Mouse (Mus musculus): ENCODE results near the gene Mex3d. TPM values are rescaled to one million over a fixed set of nuclear protein-coding genes. Genes with fewer than 3 reads are reported as not detected.
A peak's percentile ranks its signal among the peaks of the same experiment; 100 is the strongest.

Gene Mex3d
- polyA plus RNA-seq, 1 experiment from 2014 or later = 1.1 TPM

- no peaks in the 10 kb centered on the region for H3K27me3 ChIP-seq
- peak overlapping the region; percentile 98 for H3K4me2 ChIP-seq
- DNase-seq = no peak
- ATAC-seq (ENCODE audit: low read depth) = no peak
- H3K36me3 ChIP-seq = peaks cover 65% of the 10 kb centered on the region
- peak overlapping the region; percentile 98 for H3K9ac ChIP-seq
- WGBS (ENCODE audit: insufficient replicate concordance) = 0% methylated on average over 1 of the region's 1 CpGs
- H3K4me3 ChIP-seq (replicated peaks) = peak overlapping the region; percentile 88
- peak overlapping the region; percentile 99 for H3K27ac ChIP-seq
- H3K4me1 ChIP-seq (replicated peaks) = peaks cover 47% of the 10 kb centered on the region
- H3K9me3 ChIP-seq (replicated peaks) = no peaks in the 10 kb centered on the region
Observed at GRCm38 (mm10) chr10:80398174-80398535, 10.7 kb upstream of the Mex3d start.

GRCm38 (mm10) chr10:80397524-80398173 lies 10.2 kb upstream of the Mex3d start:
- Histone ChIP-seq H3K36me3 (peaks cover 65% of the 10 kb centered on the region), H3K27ac (peak overlapping the region; percentile 99), H3K4me3 (replicated peaks) (peak overlapping the region; percentile 88), H3K4me2 (peak overlapping the region; percentile 98), H3K9ac (peak overlapping the region; percentile 98), H3K4me1 (replicated peaks) (peaks cover 47% of the 10 kb centered on the region), H3K27me3 (no peaks in the 10 kb centered on the region), H3K9me3 (replicated peaks) (no peaks in the 10 kb centered on the region)
- DNase-seq = no peak
- WGBS (ENCODE audit: insufficient replicate concordance) = 45% methylated on average over 8 of the region's 8 CpGs
- ATAC-seq (ENCODE audit: low read depth) = no peak

GRCm38 (mm10) chr10:80396822-80397523 lies 9.5 kb upstream of the Mex3d start:
- Histone ChIP-seq H3K36me3 (peaks cover 65% of the 10 kb centered on the region), H3K4me1 (replicated peaks) (peaks cover 50% of the 10 kb centered on the region), H3K27me3 (no peaks in the 10 kb centered on the region), H3K4me3 (replicated peaks) (peak overlapping the region; percentile 88), H3K9me3 (replicated peaks) (no peaks in the 10 kb centered on the region), H3K9ac (peak overlapping the region; percentile 98), H3K27ac (peak overlapping the region; percentile 99), H3K4me2 (peak overlapping the region; percentile 98)
- DNase-seq = no peak
- no peak for ATAC-seq (ENCODE audit: low read depth)
- WGBS (ENCODE audit: insufficient replicate concordance) = 77% methylated on average over 11 of the region's 11 CpGs

- H3K4me2 ChIP-seq = no peak overlapping the region
- no peaks in the 10 kb centered on the region for H3K9me3 ChIP-seq (replicated peaks)
- no peak overlapping the region for H3K4me3 ChIP-seq (replicated peaks)
- H3K4me1 ChIP-seq (replicated peaks) = peaks cover 35% of the 10 kb centered on the region
- H3K36me3 ChIP-seq = peaks cover 72% of the 10 kb centered on the region
- ATAC-seq (ENCODE audit: low read depth) (no peak), DNase-seq (no peak)
- H3K9ac ChIP-seq = no peak overlapping the region
- no peak overlapping the region for H3K27ac ChIP-seq
- no peaks in the 10 kb centered on the region for H3K27me3 ChIP-seq
- WGBS (ENCODE audit: insufficient replicate concordance) = 92% methylated on average over 35 of the region's 35 CpGs
Observed at GRCm38 (mm10) chr10:80395025-80395627, 7.7 kb upstream of the Mex3d start.

GRCm38 (mm10) chr10:80392687-80393086 lies 5.2 kb upstream of the Mex3d start:
- 84% methylated on average over 5 of the region's 5 CpGs for WGBS (ENCODE audit: insufficient replicate concordance)
- H3K27me3 ChIP-seq = no peaks in the 10 kb centered on the region
- no peak for ATAC-seq (ENCODE audit: low read depth)
- H3K4me2 ChIP-seq = no peak overlapping the region
- peaks cover 40% of the 10 kb centered on the region for H3K4me1 ChIP-seq (replicated peaks)
- no peak for DNase-seq
- H3K4me3 ChIP-seq (replicated peaks) = no peak overlapping the region
- no peak overlapping the region for H3K27ac ChIP-seq
- H3K9ac ChIP-seq = no peak overlapping the region
- H3K36me3 ChIP-seq = peaks cover 77% of the 10 kb centered on the region
- H3K9me3 ChIP-seq (replicated peaks) = no peaks in the 10 kb centered on the region

- no peak for ATAC-seq (ENCODE audit: low read depth)
Observed at GRCm38 (mm10) chr10:80390697-80391096, 3.2 kb upstream of the Mex3d start.

GRCm38 (mm10) chr10:80389185-80389708 lies 1.8 kb upstream of the Mex3d start:
- Histone ChIP-seq H3K9me3 (replicated peaks) (no peaks in the 10 kb centered on the region), H3K9ac (no peak overlapping the region), H3K4me2 (no peak overlapping the region), H3K4me3 (replicated peaks) (no peak overlapping the region), H3K4me1 (replicated peaks) (peaks cover 51% of the 10 kb centered on the region), H3K27ac (0 out of 2 replicates have a peak overlapping the region, but pooled peaks have one; percentile 75), H3K27me3 (peaks cover 7% of the 10 kb centered on the region; the same call in 1 of the 2 replicates), H3K36me3 (peaks cover 46% of the 10 kb centered on the region)
- WGBS (ENCODE audit: insufficient replicate concordance) = 52% methylated on average over 4 of the region's 4 CpGs
- ATAC-seq (ENCODE audit: low read depth) (no peak), DNase-seq (no peak)

More at GRCm38 (mm10) chr10:80390697-80391096, 3.2 kb upstream of the Mex3d start:
- H3K27ac ChIP-seq = no peak overlapping the region
- no peak overlapping the region for H3K4me2 ChIP-seq
- H3K4me3 ChIP-seq (replicated peaks) = no peak overlapping the region
- no peak for DNase-seq
- peaks cover 61% of the 10 kb centered on the region for H3K36me3 ChIP-seq
- peaks cover 7% of the 10 kb centered on the region; the same call in 1 of the 2 replicates for H3K27me3 ChIP-seq
- 78% methylated on average over 9 of the region's 9 CpGs for WGBS (ENCODE audit: insufficient replicate concordance)
- H3K4me1 ChIP-seq (replicated peaks) = peaks cover 37% of the 10 kb centered on the region
- no peaks in the 10 kb centered on the region for H3K9me3 ChIP-seq (replicated peaks)
- H3K9ac ChIP-seq = no peak overlapping the region

GRCm38 (mm10) chr10:80388731-80389130 lies 1.3 kb upstream of the Mex3d start:
- no peak for DNase-seq
- Histone ChIP-seq H3K4me1 (replicated peaks) (peaks cover 56% of the 10 kb centered on the region), H3K4me2 (peak overlapping the region; percentile 98), H3K36me3 (peaks cover 41% of the 10 kb centered on the region), H3K9ac (peak overlapping the region; percentile 82), H3K4me3 (replicated peaks) (no peak overlapping the region), H3K9me3 (replicated peaks) (no peaks in the 10 kb centered on the region), H3K27me3 (peaks cover 7% of the 10 kb centered on the region; the same call in 1 of the 2 replicates), H3K27ac (peak overlapping the region; percentile 75)
- ATAC-seq (ENCODE audit: low read depth) = no peak
- 16% methylated on average over 2 of the region's 2 CpGs for WGBS (ENCODE audit: insufficient replicate concordance)

- H3K4me1 ChIP-seq (replicated peaks) = peaks cover 60% of the 10 kb centered on the region
- no peak for ATAC-seq (ENCODE audit: low read depth)
- H3K9ac ChIP-seq = peak overlapping the region; percentile 82
- peak overlapping the region; percentile 98 for H3K4me2 ChIP-seq
- H3K27ac ChIP-seq = peak overlapping the region; percentile 47; the same call in 1 of the 2 replicates
- H3K27me3 ChIP-seq = peaks cover 7% of the 10 kb centered on the region; the same call in 1 of the 2 replicates
- H3K36me3 ChIP-seq = peaks cover 36% of the 10 kb centered on the region
- peak overlapping the region; percentile 76 for H3K4me3 ChIP-seq (replicated peaks)
- WGBS (ENCODE audit: insufficient replicate concordance) = 1% methylated on average over 61 of the region's 94 CpGs
- no peak for DNase-seq
- H3K9me3 ChIP-seq (replicated peaks) = no peaks in the 10 kb centered on the region
Observed at GRCm38 (mm10) chr10:80386735-80387471, 556 bp downstream of the Mex3d start.

- H3K4me2 ChIP-seq = peak overlapping the region; percentile 98
- peak overlapping the region; percentile 80; the same call in 1 of the 2 replicates for H3K27ac ChIP-seq
- peaks cover 36% of the 10 kb centered on the region for H3K36me3 ChIP-seq
- H3K27me3 ChIP-seq = peaks cover 7% of the 10 kb centered on the region; the same call in 1 of the 2 replicates
- ATAC-seq (ENCODE audit: low read depth) = no peak
- H3K4me3 ChIP-seq (replicated peaks) = peak overlapping the region; percentile 76
- H3K9ac ChIP-seq = peak overlapping the region; percentile 82
- 13% methylated on average over 34 of the region's 34 CpGs for WGBS (ENCODE audit: insufficient replicate concordance)
- H3K4me1 ChIP-seq (replicated peaks) = peaks cover 60% of the 10 kb centered on the region
- no peaks in the 10 kb centered on the region for H3K9me3 ChIP-seq (replicated peaks)
- no peak for DNase-seq
Observed at GRCm38 (mm10) chr10:80385811-80386734, 1.4 kb downstream of the Mex3d start.

Measured in liver, embryonic 13.5 days (tissue).